ENCODE assay signal across 8 mouse cellular contexts in genomic region chr3:88237556-88238194, GRCm38 (mm10). TPM values are rescaled to one million over a fixed set of nuclear protein-coding genes. Genes with fewer than 3 reads are reported as not detected.
DNase-seq lines count a peak whose midpoint lies in the region; ATAC-seq and TF ChIP-seq lines count a peak whose summit lies in the region.

No protein-coding gene starts in this region.

- DNase-seq in neural tube, embryonic 11.5 days (ENCODE audit: low spot score) = peak; percentile 64
- no peak for DNase-seq in neural tube, embryonic 10.5 days (ENCODE audit: extremely low spot score, low spot score)
- peak; percentile 71 to 73 for DNase-seq in cerebellum, adult 18-20 months
- peak; percentile 31 for DNase-seq in lung, embryonic 14.5 days
- DNase-seq in retina, postnatal 1 day = peak; percentile 72
- DNase-seq in left cerebral cortex, adult 8-10 months (ENCODE audit: low spot score in 2 of 2) = no peak
- DNase-seq in urinary bladder, postnatal 10 days (ENCODE audit: low spot score) = no peak

- no peak overlapping the region for H3K4me3 ChIP-seq in neural tube, embryonic 11.5 days (ENCODE audit: low read depth, low read length)
- H3K4me3 ChIP-seq in hindbrain, embryonic 12.5 days = no peak overlapping the region
- H3K4me3 ChIP-seq in lung, embryonic 14.5 days (ENCODE audit: low read depth, low read length) = no peak overlapping the region

- H3K4me2 ChIP-seq in neural tube, embryonic 11.5 days (ENCODE audit: low read depth) = no peak overlapping the region
- H3K4me2 ChIP-seq in hindbrain, embryonic 12.5 days (replicated peaks) = no peak overlapping the region
- H3K4me2 ChIP-seq in lung, embryonic 14.5 days = no peak overlapping the region

- peaks cover 63% of the 10 kb centered on the region for H3K4me1 ChIP-seq in neural tube, embryonic 11.5 days (ENCODE audit: control insufficient read depth, insufficient read depth, low read length)
- peaks cover 80% of the 10 kb centered on the region for H3K4me1 ChIP-seq in hindbrain, embryonic 12.5 days
- H3K4me1 ChIP-seq in lung, embryonic 14.5 days (ENCODE audit: insufficient read depth) = no peaks in the 10 kb centered on the region

- peaks cover 28% of the 10 kb centered on the region for H3K27me3 ChIP-seq in neural tube, embryonic 11.5 days (ENCODE audit: control insufficient read depth, insufficient read depth, low read length)
- peaks cover 46% of the 10 kb centered on the region for H3K27me3 ChIP-seq in hindbrain, embryonic 12.5 days
- peaks cover 71% of the 10 kb centered on the region for H3K27me3 ChIP-seq in lung, embryonic 14.5 days (ENCODE audit: insufficient read depth, low read length)

- 9% methylated on average over 10 of the region's 10 CpGs for WGBS in neural tube, embryonic 11.5 days
- WGBS in hindbrain, embryonic 12.5 days = 5% methylated on average over 10 of the region's 10 CpGs
- WGBS in lung, embryonic 14.5 days = 9% methylated on average over 10 of the region's 10 CpGs

- no peaks in the 10 kb centered on the region for H3K9me3 ChIP-seq in neural tube, embryonic 11.5 days (ENCODE audit: control insufficient read depth, low read length)
- H3K9me3 ChIP-seq in hindbrain, embryonic 12.5 days (replicated peaks) = no peaks in the 10 kb centered on the region
- no peaks in the 10 kb centered on the region for H3K9me3 ChIP-seq in lung, embryonic 14.5 days (ENCODE audit: low read depth, low read length)

- peak overlapping the region; percentile 50 for H3K9ac ChIP-seq in neural tube, embryonic 11.5 days (ENCODE audit: low read length)
- H3K9ac ChIP-seq in hindbrain, embryonic 12.5 days = peak overlapping the region; percentile 13; the same call in 1 of the 2 replicates
- H3K9ac ChIP-seq in lung, embryonic 14.5 days = no peak overlapping the region

- TF ChIP-seq CTCF in lung, embryonic 14.5 days (IDR thresholded peaks at IDR 0.05; ENCODE audit: low read depth) = peak; percentile 56

- no peak for ATAC-seq in neural tube, embryonic 11.5 days (ENCODE audit: insufficient read depth, low FRiP score, low TSS enrichment)
- ATAC-seq in hindbrain, embryonic 12.5 days (ENCODE audit: low FRiP score) = no peak
- ATAC-seq in lung, embryonic 14.5 days (ENCODE audit: insufficient read depth) = no peak

- peak overlapping the region; percentile 86 for H3K27ac ChIP-seq in neural tube, embryonic 11.5 days (ENCODE audit: low read depth, low read length)
- H3K27ac ChIP-seq in hindbrain, embryonic 12.5 days = peak overlapping the region; percentile 84
- no peak overlapping the region for H3K27ac ChIP-seq in lung, embryonic 14.5 days (ENCODE audit: low read depth)

- no peaks in the 10 kb centered on the region for H3K36me3 ChIP-seq in neural tube, embryonic 11.5 days (ENCODE audit: control insufficient read depth, insufficient read depth, low read length)
- H3K36me3 ChIP-seq in hindbrain, embryonic 12.5 days = no peaks in the 10 kb centered on the region
- no peaks in the 10 kb centered on the region for H3K36me3 ChIP-seq in lung, embryonic 14.5 days (ENCODE audit: insufficient read depth)

RNA-seq across cellular contexts. Expression of gene Rhbg, which starts 16.8 kb away (rescaled TPM):
- polyA plus RNA-seq in neural tube, embryonic 11.5 days (2014; fragmentation: Nextera tagmentation; extraction: Ambion mirVana) = 0.27 and 1.2 TPM in 2 replicates
- polyA plus RNA-seq in hindbrain, embryonic 12.5 days (2016; fragmentation: Nextera tagmentation; extraction: Ambion mirVana) = 0.23 and 0.25 TPM in 2 replicates
- polyA plus RNA-seq in lung, embryonic 14.5 days (2014; fragmentation: Nextera tagmentation; extraction: Ambion mirVana) = not detected in 2 replicates
- not detected for total RNA-seq in left cerebral cortex, adult 8-10 months (2022)

RNA-seq across cellular contexts. Expression of gene Gm38392, which starts 49.3 kb away (rescaled TPM):
- not detected in 2 replicates for polyA plus RNA-seq in neural tube, embryonic 11.5 days (2014; fragmentation: Nextera tagmentation; extraction: Ambion mirVana)
- 0.22 TPM in 1 of 2 replicates, not detected in the other for polyA plus RNA-seq in hindbrain, embryonic 12.5 days (2016; fragmentation: Nextera tagmentation; extraction: Ambion mirVana)
- not detected in 2 replicates for polyA plus RNA-seq in lung, embryonic 14.5 days (2014; fragmentation: Nextera tagmentation; extraction: Ambion mirVana)
- total RNA-seq in left cerebral cortex, adult 8-10 months (2022) = under 1 TPM in 1 of 4 experiments, not detected in 3; 0.61 TPM

RNA-seq across cellular contexts. Expression of gene Tsacc, which starts 59.1 kb away (rescaled TPM):
- 9.1 and 10.7 TPM in 2 replicates for polyA plus RNA-seq in neural tube, embryonic 11.5 days (2014; fragmentation: Nextera tagmentation; extraction: Ambion mirVana)
- polyA plus RNA-seq in hindbrain, embryonic 12.5 days (2016; fragmentation: Nextera tagmentation; extraction: Ambion mirVana) = 10.1 and 11.2 TPM in 2 replicates
- 9.1 and 9.9 TPM in 2 replicates for polyA plus RNA-seq in lung, embryonic 14.5 days (2014; fragmentation: Nextera tagmentation; extraction: Ambion mirVana)
- 1 to 10 TPM; 3.1 to 6.6 (median 4.3) TPM for total RNA-seq in left cerebral cortex, adult 8-10 months (2022)

RNA-seq across cellular contexts. Expression of gene Cct3, which starts 59.2 kb away (rescaled TPM):
- 768 and 797 TPM in 2 replicates for polyA plus RNA-seq in neural tube, embryonic 11.5 days (2014; fragmentation: Nextera tagmentation; extraction: Ambion mirVana)
- polyA plus RNA-seq in hindbrain, embryonic 12.5 days (2016; fragmentation: Nextera tagmentation; extraction: Ambion mirVana) = 523 and 555 TPM in 2 replicates
- 594 and 602 TPM in 2 replicates for polyA plus RNA-seq in lung, embryonic 14.5 days (2014; fragmentation: Nextera tagmentation; extraction: Ambion mirVana)
- 100 to 1,000 TPM; 166 to 184 (median 173) TPM for total RNA-seq in left cerebral cortex, adult 8-10 months (2022)

Comparison
In these comparisons a context has a peak if more than half of its experiments do, and no peak if none do; other contexts are left out.
1. DNase-seq: peak in neural tube, embryonic 11.5 days (single experiment), cerebellum, adult 18-20 months (2 of 2), lung, embryonic 14.5 days (single experiment) and retina, postnatal 1 day (single experiment); none in neural tube, embryonic 10.5 days (single experiment), left cerebral cortex, adult 8-10 months (0 of 2) and urinary bladder, postnatal 10 days (single experiment).